ENCODE assay signal across 8 mouse cellular contexts in the genomic region with DNA sequence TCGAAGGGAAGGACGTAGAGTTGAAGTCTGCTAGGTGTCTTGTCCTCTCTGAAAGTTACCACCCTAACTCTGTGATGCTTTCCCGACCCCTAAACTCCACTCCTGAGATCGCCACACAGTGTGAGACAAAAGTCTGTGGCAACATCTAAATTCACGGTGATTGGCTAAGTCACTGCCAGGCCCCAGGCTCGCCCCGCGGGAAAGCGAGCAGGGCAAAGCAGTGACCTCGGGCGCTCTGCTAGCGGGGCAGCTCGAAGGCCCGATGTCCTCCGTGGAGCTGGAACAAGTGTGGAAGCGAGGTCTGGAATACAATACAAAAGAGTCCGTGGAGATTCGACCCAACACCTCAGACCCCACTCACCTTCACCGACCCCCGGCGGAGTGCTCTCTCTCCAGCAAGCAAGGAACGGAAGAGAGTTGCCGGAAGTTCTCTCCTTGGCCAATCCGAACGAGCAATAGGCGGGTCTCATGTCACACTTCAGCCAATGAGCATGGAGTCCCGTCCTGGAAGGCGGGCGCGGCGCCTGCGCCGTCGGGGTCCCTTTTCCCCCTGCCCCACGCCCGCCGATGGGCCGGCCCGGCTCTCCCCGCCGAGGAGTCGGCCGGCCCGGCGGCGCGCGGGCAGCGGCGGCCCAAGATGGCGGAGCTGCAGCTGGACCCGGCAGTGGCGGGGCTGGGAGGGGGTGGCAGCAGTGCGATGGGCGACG. TPM values are rescaled to one million over a fixed set of nuclear protein-coding genes. Genes with fewer than 3 reads are reported as not detected.
DNase-seq lines count a peak whose midpoint lies in the region; ATAC-seq and TF ChIP-seq lines count a peak whose summit lies in the region.

A gene (minus strand): TSS at position 432 of the 707 bp plus-strand sequence.
A gene (plus strand): TSS at position 598 of the 707 bp plus-strand sequence.

- peak within 1 kb of the TSS; percentile 90 for H3K9ac ChIP-seq in forebrain, postnatal 0 days
- peak within 1 kb of the TSS; percentile 97 for H3K9ac ChIP-seq in lung, embryonic 15.5 days

- H3K4me3 ChIP-seq in G1E (ENCODE audit: low read depth, low read length) = peak within 1 kb of the TSS; percentile 94
- peak within 1 kb of the TSS; percentile 49 for H3K4me3 ChIP-seq in forebrain, postnatal 0 days (ENCODE audit: low read depth, low read length)
- peak within 1 kb of the TSS; percentile 96 for H3K4me3 ChIP-seq in lung, embryonic 15.5 days

- WGBS in forebrain, postnatal 0 days = 2% methylated on average over 55 of the region's 56 CpGs
- under 1% methylated on average over 53 of the region's 56 CpGs for WGBS in lung, embryonic 15.5 days

- H3K4me2 ChIP-seq in forebrain, postnatal 0 days (ENCODE audit: low read depth) = peak within 1 kb of the TSS; percentile 92
- H3K4me2 ChIP-seq in lung, embryonic 15.5 days = peak within 1 kb of the TSS; percentile 93

- peaks cover 61% of the 10 kb centered on the region for H3K36me3 ChIP-seq in G1E (replicated peaks)
- H3K36me3 ChIP-seq in forebrain, postnatal 0 days (ENCODE audit: insufficient read depth) = peaks cover 32% of the 10 kb centered on the region
- peaks cover 26% of the 10 kb centered on the region for H3K36me3 ChIP-seq in lung, embryonic 15.5 days

- H3K4me1 ChIP-seq in G1E (ENCODE audit: insufficient read depth, low read depth, low read length) = peaks cover 53% of the 10 kb centered on the region
- peaks cover 14% of the 10 kb centered on the region for H3K4me1 ChIP-seq in forebrain, postnatal 0 days (ENCODE audit: insufficient read depth)
- H3K4me1 ChIP-seq in lung, embryonic 15.5 days = peaks cover 32% of the 10 kb centered on the region

- H3K27ac ChIP-seq in forebrain, postnatal 0 days (ENCODE audit: low read depth, low read length) = peak within 1 kb of the TSS; percentile 89
- peak within 1 kb of the TSS; percentile 91 for H3K27ac ChIP-seq in lung, embryonic 15.5 days

- peak; percentile 99 for ATAC-seq in G1E (ENCODE audit: extremely low read depth, insufficient number of reproducible peaks, low FRiP score, poor library complexity, severe bottlenecking)
- peak; percentile 99 for ATAC-seq in forebrain, postnatal 0 days
- ATAC-seq in lung, embryonic 15.5 days (ENCODE audit: borderline replicate concordance, extremely low read depth, low FRiP score, low TSS enrichment) = peak; percentile 97

- DNase-seq in G1E (ENCODE audit: low spot score) = peak; percentile 99
- DNase-seq in cerebellum, adult 18-20 months = peak; percentile 96 to 97
- DNase-seq in forebrain, postnatal 0 days = peak; percentile 98
- peak; percentile 96 for DNase-seq in heart, postnatal 4 days
- peak; percentile 94 to 95 for DNase-seq in layer of hippocampus, adult 8-10 months (ENCODE audit: low spot score in 2 of 2)
- peak; percentile 92 for DNase-seq in ovary, adult 18-20 months (ENCODE audit: low spot score)
- DNase-seq in thymus, postnatal 0 days (ENCODE audit: low spot score) = peak; percentile 96

- H3K27me3 ChIP-seq in G1E (ENCODE audit: insufficient read depth, low read length) = no peaks in the 10 kb centered on the region
- no peaks in the 10 kb centered on the region for H3K27me3 ChIP-seq in forebrain, postnatal 0 days (ENCODE audit: insufficient read depth, low read length)
- no peaks in the 10 kb centered on the region for H3K27me3 ChIP-seq in lung, embryonic 15.5 days

- TF ChIP-seq CTCF in G1E (IDR thresholded peaks at IDR 0.05; ENCODE audit: low read depth, low read length) = no peak
- no peak for TF ChIP-seq CTCF in forebrain, postnatal 0 days (IDR thresholded peaks at IDR 0.05; ENCODE audit: low read depth)

- no peaks in the 10 kb centered on the region for H3K9me3 ChIP-seq in G1E (replicated peaks)
- no peaks in the 10 kb centered on the region for H3K9me3 ChIP-seq in forebrain, postnatal 0 days (ENCODE audit: low read length)
- H3K9me3 ChIP-seq in lung, embryonic 15.5 days = no peaks in the 10 kb centered on the region

RNA-seq across cellular contexts. Expression of the first gene that starts in this region (rescaled TPM):
- total RNA-seq in G1E (2014; fragmentation: Nextera tagmentation) = 472 and 487 TPM in 2 replicates
- total RNA-seq in G1E (2017) = 721 and 764 TPM in 2 replicates
- polyA plus RNA-seq in G1E (2012) = 58.6 and 107 TPM in 2 replicates
- total RNA-seq in forebrain, postnatal 0 days (2014; rRNA removed) = 339 and 418 TPM in 2 replicates
- polyA plus RNA-seq in forebrain, postnatal 0 days (2015; fragmentation: Nextera tagmentation; extraction: Ambion mirVana) = 808 and 932 TPM in 2 replicates
- 1,000 to 10,000 TPM; 1,670 to 1,720 TPM for total RNA-seq in heart, postnatal 4 days (2021)
- 100 to 1,000 TPM; 450 to 501 (median 483) TPM for total RNA-seq in layer of hippocampus, adult 8-10 months (2022)
- 787 and 840 TPM in 2 replicates for polyA plus RNA-seq in lung, embryonic 15.5 days (2015; fragmentation: Nextera tagmentation; extraction: Ambion mirVana)
- polyA plus RNA-seq in thymus, postnatal 0 days (2015; fragmentation: Nextera tagmentation; extraction: Ambion mirVana) = 1,461 and 1,502 TPM in 2 replicates

RNA-seq across cellular contexts. Expression of the second gene that starts in this region (rescaled TPM):
- total RNA-seq in G1E (2014; fragmentation: Nextera tagmentation) (7.2 and 15.4 TPM in 2 replicates), G1E (2017) (15.2 and 17.3 TPM in 2 replicates)
- 17.5 and 24.6 TPM in 2 replicates for polyA plus RNA-seq in G1E (2012)
- total RNA-seq in forebrain, postnatal 0 days (2014; rRNA removed) = 31.7 TPM in 2 replicates
- polyA plus RNA-seq in forebrain, postnatal 0 days (2015; fragmentation: Nextera tagmentation; extraction: Ambion mirVana) = 27.1 and 29.3 TPM in 2 replicates
- 10 to 100 TPM; 22.8 to 27.3 TPM for total RNA-seq in heart, postnatal 4 days (2021)
- 10 to 100 TPM; 67.4 to 74.9 (median 71.2) TPM for total RNA-seq in layer of hippocampus, adult 8-10 months (2022)
- polyA plus RNA-seq in lung, embryonic 15.5 days (2015; fragmentation: Nextera tagmentation; extraction: Ambion mirVana) = 16.3 and 17.8 TPM in 2 replicates
- 30.5 and 37.5 TPM in 2 replicates for polyA plus RNA-seq in thymus, postnatal 0 days (2015; fragmentation: Nextera tagmentation; extraction: Ambion mirVana)

Comparison
In these comparisons a context has a peak if more than half of its experiments do, and no peak if none do; other contexts are left out.
1. Peak in every context shown above with its lines: DNase-seq, ATAC-seq, H3K4me3 ChIP-seq and H3K27ac ChIP-seq.